Mouse (Mus musculus) CH12.LX (cell line): Measurements from ENCODE around the gene Zmynd10. TPM values are rescaled to one million over a fixed set of nuclear protein-coding genes. Genes with fewer than 3 reads are reported as not detected.

ENCODE experiments used
- DNase-seq: peaks from one replicate; pipeline ENCODE4 v3.0.0-alpha.2; 2013; ENCODE audit errors: extremely low read depth
- H3K27ac ChIP-seq: 2 replicates; pipeline ENCODE4 v1.5.1; 2012; ENCODE audit warnings: low read depth, mild to moderate bottlenecking, control low read depth, moderate library complexity; ENCODE audit not compliant: insufficient read depth
- H3K27me3 ChIP-seq: replicated peaks from 2 replicates; pipeline ENCODE3; 2012; ENCODE audit warnings: inconsistent platforms
- H3K36me3 ChIP-seq, 2 experiments: replicated peaks in 1 of 2; 2 replicates each; pipeline versions ENCODE3 to v1.6.1; 2012; ENCODE audit warnings: inconsistent platforms in 1 of 2, low read length in 1 of 2, mild to moderate bottlenecking in 1 of 2, mixed read lengths in 1 of 2, moderate library complexity in 1 of 2; ENCODE audit not compliant: control insufficient read depth in 1 of 2, insufficient read depth in 1 of 2
- H3K4me1 ChIP-seq, 2 experiments: 2 replicates each; pipeline ENCODE4 v1.6.1; 2012; ENCODE audit warnings: inconsistent platforms in 1 of 2, moderate library complexity in 1 of 2; ENCODE audit not compliant: insufficient read depth in 2 of 2, control insufficient read depth in 1 of 2
- H3K4me2 ChIP-seq: 2 replicates; pipeline ENCODE4 v1.6.1; 2012; ENCODE audit warnings: low read depth, mild to moderate bottlenecking, control low read depth; ENCODE audit not compliant: poor library complexity, insufficient read depth, severe bottlenecking
- H3K4me3 ChIP-seq, 3 experiments: fragments of 150-350 bp in 1 of 3; sonication (generic) in 1 of 3; replicated peaks in 1 of 3; 2 replicates each; pipeline versions ENCODE3 to v1.5.1; 2011 to 2012; ENCODE audit warnings: low read depth in 2 of 3, low read length in 2 of 3, mild to moderate bottlenecking in 2 of 3, moderate library complexity in 2 of 3, control low read depth in 1 of 3, improper control_type of control experiment in 1 of 3, inconsistent platforms in 1 of 3, mixed read lengths in 1 of 3; ENCODE audit not compliant: poor library complexity in 1 of 3
- H3K79me2 ChIP-seq: replicated peaks from 2 replicates; pipeline ENCODE4 v1.6.1; 2012; ENCODE audit warnings: mild to moderate bottlenecking, moderate library complexity; ENCODE audit not compliant: control insufficient read depth, poor library complexity, insufficient read depth, severe bottlenecking; ENCODE audit errors: extremely low read depth
- H3K9ac ChIP-seq: 2 replicates; pipeline ENCODE4 v1.6.1; 2012; ENCODE audit warnings: low read depth, mild to moderate bottlenecking, control low read depth, moderate library complexity; ENCODE audit not compliant: insufficient read depth
- H3K9me3 ChIP-seq: replicated peaks from 2 replicates; pipeline ENCODE3; 2012; ENCODE audit warnings: low read length, inconsistent platforms, mixed read lengths
- CHD1 ChIP-seq: IDR thresholded peaks from 2 replicates; pipeline ENCODE4 v1.6.1; 2012; ENCODE audit warnings: low read depth, low read length, improper control_type of control experiment, inconsistent platforms
- CTCF ChIP-seq, 2 experiments: IDR thresholded peaks in 1 of 2; conservative IDR thresholded peaks in 1 of 2; 2 replicates each; pipeline ENCODE4 v1.5.1; 2011 to 2012; ENCODE audit warnings: low read depth in 2 of 2, low read length in 2 of 2, improper control_type of control experiment in 1 of 2, inconsistent platforms in 1 of 2, mild to moderate bottlenecking in 1 of 2, moderate library complexity in 1 of 2
- EP300 ChIP-seq: IDR thresholded peaks from 2 replicates; pipeline ENCODE4 v1.6.1; 2011; ENCODE audit warnings: low read length, improper control_type of control experiment
- JUN ChIP-seq: IDR thresholded peaks from 2 replicates; pipeline ENCODE4 v1.6.1; 2011; ENCODE audit warnings: low read depth, mild to moderate bottlenecking, low read length, improper control_type of control experiment, moderate library complexity; ENCODE audit not compliant: insufficient read depth
- MAX ChIP-seq: IDR thresholded peaks from 2 replicates; pipeline ENCODE4 v1.6.1; 2011; ENCODE audit warnings: low read length, improper control_type of control experiment
- MAZ ChIP-seq: IDR thresholded peaks from 2 replicates; pipeline ENCODE4 v1.6.1; 2012; ENCODE audit warnings: low read depth, mild to moderate bottlenecking, inconsistent platforms, low read length, improper control_type of control experiment, moderate library complexity
- MXI1 ChIP-seq: IDR thresholded peaks from 2 replicates; pipeline ENCODE4 v1.6.1; 2011; ENCODE audit warnings: mild to moderate bottlenecking, low read depth, low read length, improper control_type of control experiment
- NELFE ChIP-seq: IDR thresholded peaks from 2 replicates; pipeline ENCODE4 v1.6.1; 2011; ENCODE audit warnings: low read depth, low read length, improper control_type of control experiment
- PAX5 ChIP-seq: IDR thresholded peaks from 2 replicates; pipeline ENCODE4 v1.6.1; 2012; ENCODE audit warnings: low read length, inconsistent platforms, mixed read lengths
- POLR2A ChIP-seq: IDR thresholded peaks from 2 replicates; pipeline ENCODE4 v1.6.1; 2011; ENCODE audit warnings: low read depth, mild to moderate bottlenecking, improper control_type of control experiment, low read length
- SIN3A ChIP-seq: IDR thresholded peaks from 2 replicates; pipeline ENCODE4 v1.6.1; 2012; ENCODE audit warnings: low read length, improper control_type of control experiment, inconsistent platforms
- SMC3 ChIP-seq: IDR thresholded peaks from 2 replicates; pipeline ENCODE4 v1.6.1; 2011; ENCODE audit warnings: low read depth, low read length, improper control_type of control experiment
- USF1 ChIP-seq: IDR thresholded peaks from 2 replicates; pipeline ENCODE4 v1.6.1; 2014; ENCODE audit warnings: low read depth, mild to moderate bottlenecking, inconsistent platforms, low read length, improper control_type of control experiment
- USF2 ChIP-seq: conservative IDR thresholded peaks from 2 replicates; pipeline ENCODE4 v1.6.1; 2011; ENCODE audit warnings: low read depth, low read length, improper control_type of control experiment
- ZKSCAN1 ChIP-seq: IDR thresholded peaks from 2 replicates; pipeline ENCODE4 v1.6.1; 2012; ENCODE audit warnings: low read depth, inconsistent platforms, low read length, improper control_type of control experiment, borderline replicate concordance
- dilution Hi-C: fragments of 300-500 bp; cut with MboI; formaldehyde crosslinking; loops from 2 replicates; pipeline ENCODE4 v1.14.3; 2020; ENCODE audit warnings: low sequenced_read_pairs; ENCODE audit not compliant: extremely low pct_unique_long_range_greater_than_20kb, extremely low pct_ligation_motif_present
- in situ Hi-C: fragments of 300-500 bp; cut with MboI; formaldehyde crosslinking; loops from 3 replicates; pipeline ENCODE4 v1.14.3; 2019; ENCODE audit warnings: low sequenced_read_pairs, low pct_ligation_motif_present, low pct_unique_long_range_greater_than_20kb, mixed read lengths
- polyA plus RNA-seq: library from polyadenylated mRNA; unstranded; fragments of >175 nt; gene quantifications from 2 replicates; pipeline ENCODE4 v1.2.1, GENCODE M21; 2012; ENCODE audit warnings: low read depth; ENCODE audit not compliant: insufficient read length
- total RNA-seq, 2 experiments: library from RNA; depleted of rRNA; stranded (reverse); fragments of 300-350 nt in 1 of 2; fragments of >200 nt in 1 of 2; gene quantifications; 2 replicates each; pipeline ENCODE4 v1.2.3; 2012 to 2014

Gene Zmynd10
- total and polyA plus RNA-seq, 3 experiments = 0.34 to 0.63 TPM; not detected in 1

- no peak for DNase-seq
- peaks cover 17 to 43% of the 10 kb centered on the region in 2 experiments for H3K4me1 ChIP-seq
- H3K4me3 ChIP-seq = no peak overlapping the region
- TF ChIP-seq JUN (no peak), EP300 (no peak), SIN3A (no peak), SMC3 (no peak), MXI1 (no peak), PAX5 (no peak), USF1 (no peak), NELFE (no peak), MAZ (no peak), ZKSCAN1 (no peak), POLR2A (no peak)
- TF ChIP-seq, all 38 proteins: peak for 0
- Histone ChIP-seq H3K4me2 (no peak overlapping the region), H3K27ac (no peak overlapping the region), H3K36me3 (peaks cover 7 to 18% of the 10 kb centered on the region in 2 experiments), H3K9ac (no peak overlapping the region), H3K9me3 (no peaks in the 10 kb centered on the region), H3K79me2 (no peaks in the 10 kb centered on the region), H3K27me3 (no peaks in the 10 kb centered on the region)
- in situ Hi-C loops = no loop called here
- dilution Hi-C loops = no loop called here
These were observed 30.8 kb downstream of the Zmynd10 start for GRCm38 (mm10) chr9:107577871-107578270.

GRCm38 (mm10) chr9:107578587-107578986, 31.5 kb downstream of the Zmynd10 start, which contains the start of gene Naa80:
Gene Naa80 (plus strand): TSS chr9:107578887.
- Histone ChIP-seq H3K27me3 (no peaks in the 10 kb centered on the region), H3K4me1 (peaks cover 17 to 43% of the 10 kb centered on the region in 2 experiments), H3K27ac (no peak within 1 kb of the TSS), H3K4me3 (no peak within 1 kb of the TSS), H3K36me3 (peaks cover 8 to 20% of the 10 kb centered on the region in 2 experiments), H3K4me2 (no peak within 1 kb of the TSS), H3K9me3 (no peaks in the 10 kb centered on the region), H3K9ac (no peak within 1 kb of the TSS), H3K79me2 (no peaks in the 10 kb centered on the region)
- in situ Hi-C loops (no loop called here), dilution Hi-C loops (no loop called here)
- TF ChIP-seq CTCF (conservative IDR thresholded peaks at IDR 0.05 in 1 of 2, IDR thresholded peaks at IDR 0.05 in 1 of 2; ENCODE audit: low read depth in 2 of 2, low read length in 2 of 2) (no peak), CHD1 (no peak), USF2 (no peak), MAX (no peak), JUN (no peak)
- DNase-seq = no peak
